Mouse (Mus musculus): ENCODE results near the gene Ncor2. TPM values are rescaled to one million over a fixed set of nuclear protein-coding genes. Genes with fewer than 3 reads are reported as not detected.

Ncor2 gene
- polyA plus RNA-seq, 1 experiment, result not detected

GRCm38 (mm10) chr5:125174726-125175672, 4.0 kb downstream of the Ncor2 start:
- Histone ChIP-seq H3K4me3 (ENCODE audit: insufficient read depth, low read depth, low read length) (peak overlapping the region; percentile 13), H3K4me1 (ENCODE audit: control insufficient read depth, insufficient read depth, low read length) (peaks cover 67% of the 10 kb centered on the region), H3K27ac (ENCODE audit: insufficient read depth, low read depth, low read length) (peak overlapping the region; percentile 49)
- 21% methylated on average over 13 of the region's 13 CpGs for WGBS
- TF ChIP-seq POLR2A (IDR thresholded peaks at IDR 0.05; ENCODE audit: insufficient read depth, low read depth, low read length), result no peak

GRCm38 (mm10) chr5:125173868-125174267, 5.2 kb downstream of the Ncor2 start:
- H3K4me3 ChIP-seq (ENCODE audit: insufficient read depth, low read depth, low read length), result no peak overlapping the region
- peaks cover 71% of the 10 kb centered on the region for H3K4me1 ChIP-seq (ENCODE audit: control insufficient read depth, insufficient read depth, low read length)
- 74% methylated on average over 1 of the region's 1 CpGs for WGBS
- no peak overlapping the region for H3K27ac ChIP-seq (ENCODE audit: insufficient read depth, low read depth, low read length)
- no peak for TF ChIP-seq CTCF (IDR thresholded peaks at IDR 0.05; ENCODE audit: insufficient read depth, low read depth, low read length)
- TF ChIP-seq POLR2A (IDR thresholded peaks at IDR 0.05; ENCODE audit: insufficient read depth, low read depth, low read length), result no peak

- Histone ChIP-seq H3K4me1 (ENCODE audit: control insufficient read depth, insufficient read depth, low read length) (peaks cover 77% of the 10 kb centered on the region), H3K4me3 (ENCODE audit: insufficient read depth, low read depth, low read length) (no peak overlapping the region), H3K27ac (ENCODE audit: insufficient read depth, low read depth, low read length) (0 out of 2 replicates have a peak overlapping the region, but pooled peaks have one; percentile 5)
- WGBS, result 16% methylated on average over 12 of the region's 12 CpGs
- TF ChIP-seq POLR2A (IDR thresholded peaks at IDR 0.05; ENCODE audit: insufficient read depth, low read depth, low read length) (no peak), CTCF (IDR thresholded peaks at IDR 0.05; ENCODE audit: insufficient read depth, low read depth, low read length) (no peak)
These were observed 6.0 kb downstream of the Ncor2 start for GRCm38 (mm10) chr5:125172831-125173615.

- Histone ChIP-seq H3K27ac (ENCODE audit: insufficient read depth, low read depth, low read length) (no peak overlapping the region), H3K4me3 (ENCODE audit: insufficient read depth, low read depth, low read length) (no peak overlapping the region), H3K4me1 (ENCODE audit: control insufficient read depth, insufficient read depth, low read length) (peaks cover 88% of the 10 kb centered on the region)
- no peak for TF ChIP-seq POLR2A (IDR thresholded peaks at IDR 0.05; ENCODE audit: insufficient read depth, low read depth, low read length)
- TF ChIP-seq CTCF (IDR thresholded peaks at IDR 0.05; ENCODE audit: insufficient read depth, low read depth, low read length), result no peak
- 36% methylated on average over 6 of the region's 6 CpGs for WGBS
These were observed 7.8 kb downstream of the Ncor2 start for GRCm38 (mm10) chr5:125171259-125171658.

- WGBS, result 61% methylated on average over 11 of the region's 11 CpGs
- Histone ChIP-seq H3K27ac (ENCODE audit: insufficient read depth, low read depth, low read length) (no peak overlapping the region; the same call in 1 of the 2 replicates), H3K4me3 (ENCODE audit: insufficient read depth, low read depth, low read length) (no peak overlapping the region), H3K4me1 (ENCODE audit: control insufficient read depth, insufficient read depth, low read length) (peaks cover 90% of the 10 kb centered on the region)
- no peak for TF ChIP-seq CTCF (IDR thresholded peaks at IDR 0.05; ENCODE audit: insufficient read depth, low read depth, low read length)
- no peak for TF ChIP-seq POLR2A (IDR thresholded peaks at IDR 0.05; ENCODE audit: insufficient read depth, low read depth, low read length)
These were observed 8.7 kb downstream of the Ncor2 start for GRCm38 (mm10) chr5:125170107-125170842.

GRCm38 (mm10) chr5:125168101-125168500, 10.9 kb downstream of the Ncor2 start:
- H3K4me1 ChIP-seq (ENCODE audit: control insufficient read depth, insufficient read depth, low read length), result peaks cover 92% of the 10 kb centered on the region
- TF ChIP-seq CTCF (IDR thresholded peaks at IDR 0.05; ENCODE audit: insufficient read depth, low read depth, low read length) (no peak), POLR2A (IDR thresholded peaks at IDR 0.05; ENCODE audit: insufficient read depth, low read depth, low read length) (no peak)
- H3K27ac ChIP-seq (ENCODE audit: insufficient read depth, low read depth, low read length), result 0 out of 2 replicates have a peak overlapping the region, but pooled peaks have one; percentile 11
- H3K4me3 ChIP-seq (ENCODE audit: insufficient read depth, low read depth, low read length), result no peak overlapping the region
- WGBS, result 61% methylated on average over 7 of the region's 7 CpGs

GRCm38 (mm10) chr5:125167524-125167923, 11.5 kb downstream of the Ncor2 start:
- TF ChIP-seq POLR2A (IDR thresholded peaks at IDR 0.05; ENCODE audit: insufficient read depth, low read depth, low read length), result no peak
- TF ChIP-seq CTCF (IDR thresholded peaks at IDR 0.05; ENCODE audit: insufficient read depth, low read depth, low read length), result no peak
- Histone ChIP-seq H3K4me1 (ENCODE audit: control insufficient read depth, insufficient read depth, low read length) (peaks cover 88% of the 10 kb centered on the region), H3K27ac (ENCODE audit: insufficient read depth, low read depth, low read length) (0 out of 2 replicates have a peak overlapping the region, but pooled peaks have one; percentile 3), H3K4me3 (ENCODE audit: insufficient read depth, low read depth, low read length) (no peak overlapping the region)
- WGBS, result 65% methylated on average over 5 of the region's 5 CpGs

- 93% methylated on average over 14 of the region's 14 CpGs for WGBS
- peaks cover 78% of the 10 kb centered on the region for H3K4me1 ChIP-seq (ENCODE audit: control insufficient read depth, insufficient read depth, low read length)
- peak overlapping the region; percentile 59; the same call in 1 of the 2 replicates for H3K27ac ChIP-seq (ENCODE audit: insufficient read depth, low read depth, low read length)
- no peak overlapping the region for H3K4me3 ChIP-seq (ENCODE audit: insufficient read depth, low read depth, low read length)
- TF ChIP-seq CTCF (IDR thresholded peaks at IDR 0.05; ENCODE audit: insufficient read depth, low read depth, low read length) (no peak), POLR2A (IDR thresholded peaks at IDR 0.05; ENCODE audit: insufficient read depth, low read depth, low read length) (no peak)
These were observed 13.0 kb downstream of the Ncor2 start for GRCm38 (mm10) chr5:125165993-125166392.
